Mouse (Mus musculus) intestine, embryonic 15.5 days (tissue): ENCODE data around the gene Elf2. TPM values are rescaled to one million over a fixed set of nuclear protein-coding genes. Genes with fewer than 3 reads are reported as not detected.

ENCODE experiments used
- ATAC-seq: fragments of 200-750 bp; cut with Nextera tagmentation; 2 replicates; pipeline ENCODE4 v1.8.0; 2017; ENCODE audit warnings: moderate TSS enrichment, moderate library complexity
- H3K27ac ChIP-seq: fragments of 300-500 bp; sonication (generic); 2 replicates; pipeline ENCODE4 v1.5.1; 2015; ENCODE audit warnings: mild to moderate bottlenecking, inconsistent platforms
- H3K27me3 ChIP-seq: fragments of 300-500 bp; sonication (generic); replicated peaks from 2 replicates; pipeline ENCODE4 v1.6.1; 2015; ENCODE audit warnings: inconsistent platforms
- H3K36me3 ChIP-seq: fragments of 300-500 bp; sonication (generic); 2 replicates; pipeline ENCODE4 v1.6.1; 2015; ENCODE audit warnings: inconsistent platforms
- H3K4me1 ChIP-seq: fragments of 300-500 bp; sonication (generic); replicated peaks from 2 replicates; pipeline ENCODE4 v1.6.1; 2015; ENCODE audit warnings: inconsistent platforms
- H3K4me2 ChIP-seq: fragments of 300-500 bp; sonication (generic); replicated peaks from 2 replicates; pipeline ENCODE4 v1.6.1; 2015; ENCODE audit warnings: mild to moderate bottlenecking, inconsistent platforms
- H3K4me3 ChIP-seq: fragments of 300-500 bp; sonication (generic); replicated peaks from 2 replicates; pipeline ENCODE4 v1.5.1; 2015; ENCODE audit warnings: inconsistent platforms
- H3K9ac ChIP-seq: fragments of 300-500 bp; sonication (generic); 2 replicates; pipeline ENCODE4 v1.6.1; 2015; ENCODE audit warnings: inconsistent platforms
- H3K9me3 ChIP-seq: fragments of 300-500 bp; sonication (generic); 2 replicates; pipeline ENCODE4 v1.6.1; 2016; ENCODE audit warnings: inconsistent platforms
- WGBS: fragments of 180-500 bp; shearing (Covaris S2); methylation state at CpG from one replicate; pipeline ENCODE4 v1.1.7; 2015; 5-methylcytosine and 5-hydroxymethylcytosine counted together
- polyA plus RNA-seq: library from polyadenylated mRNA; unstranded; fragments of >200 nt; fragmentation: Nextera tagmentation; extraction: Ambion mirVana; gene quantifications from 2 replicates; pipeline ENCODE4 v1.2.1, GENCODE M21; 2015

Elf2 gene
- polyA plus RNA-seq, 1 experiment from 2014 or later, result 62.8 TPM

DNA sequence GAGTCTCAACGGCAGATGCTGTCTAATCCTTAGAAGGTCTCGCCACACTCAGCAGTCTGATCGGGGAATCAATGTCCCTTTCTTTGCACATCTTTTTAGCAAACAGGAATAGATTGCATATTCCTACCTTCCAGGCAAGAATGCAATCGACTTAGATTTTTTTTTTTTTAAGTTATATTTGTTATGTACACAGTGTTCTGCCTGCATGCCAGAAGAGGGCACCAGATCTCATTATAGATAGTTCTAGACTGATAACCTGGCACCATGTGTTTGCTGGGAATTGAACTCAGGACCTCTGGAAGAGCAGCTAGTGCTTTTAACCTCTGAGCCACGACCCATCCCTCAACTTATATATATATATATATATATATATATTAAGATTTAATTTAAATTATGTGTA, 33.1 kb upstream of the Elf2 start:
- no peaks in the 10 kb centered on the region for H3K9me3 ChIP-seq
- WGBS, result 65% methylated on average over 5 of the region's 5 CpGs
- H3K4me2 ChIP-seq, result no peak overlapping the region
- no peak overlapping the region for H3K4me3 ChIP-seq
- no peaks in the 10 kb centered on the region for H3K36me3 ChIP-seq
- H3K4me1 ChIP-seq, result peaks cover 2% of the 10 kb centered on the region; the same call in 1 of the 2 replicates
- no peak overlapping the region for H3K27ac ChIP-seq
- no peak overlapping the region for H3K9ac ChIP-seq
- no peak for ATAC-seq
- H3K27me3 ChIP-seq, result no peaks in the 10 kb centered on the region

DNA sequence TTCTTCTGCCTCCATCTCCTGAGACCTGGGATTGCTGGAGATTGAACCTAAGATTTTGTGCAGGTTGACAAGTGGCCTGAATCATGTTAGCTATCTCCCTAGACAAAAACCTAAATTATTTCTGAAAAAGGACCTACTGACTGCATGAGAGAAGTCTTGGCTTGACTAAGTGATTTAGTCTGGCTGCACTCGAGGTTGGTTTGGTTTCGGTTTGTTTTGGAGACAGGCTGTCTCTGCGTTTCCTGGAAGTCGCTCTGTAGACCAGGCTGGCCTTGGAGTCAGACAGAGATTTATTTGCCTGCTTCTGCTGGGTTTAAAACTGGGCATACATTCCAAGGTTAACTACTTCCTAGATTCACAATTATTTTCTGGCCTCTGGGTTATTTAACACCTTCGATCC, 32.4 kb upstream of the Elf2 start:
- no peak for ATAC-seq
- 45% methylated on average over 5 of the region's 5 CpGs for WGBS
- Histone ChIP-seq H3K4me1 (no peaks in the 10 kb centered on the region), H3K9me3 (no peaks in the 10 kb centered on the region), H3K4me2 (no peak overlapping the region), H3K27me3 (no peaks in the 10 kb centered on the region), H3K36me3 (no peaks in the 10 kb centered on the region), H3K9ac (no peak overlapping the region), H3K4me3 (no peak overlapping the region), H3K27ac (no peak overlapping the region)

DNA sequence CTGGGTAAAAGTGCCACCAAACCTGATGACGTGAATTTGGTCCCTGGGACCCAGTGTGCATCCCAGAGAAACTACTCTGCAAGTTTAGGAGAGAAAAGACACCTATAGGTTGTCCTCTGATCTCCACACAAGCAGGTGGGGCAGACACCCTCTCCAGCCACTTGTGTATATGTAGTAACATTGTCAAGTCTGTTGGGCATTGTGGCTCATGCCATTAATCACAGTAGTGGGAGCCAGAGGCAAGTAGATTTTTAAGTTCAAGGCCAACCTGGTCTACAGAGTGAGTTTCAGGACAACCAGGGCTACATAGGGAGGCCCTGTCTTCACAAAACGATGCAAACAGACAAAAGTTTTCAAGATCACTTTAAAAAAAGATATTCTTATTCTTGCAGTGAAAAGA, 31.4 kb upstream of the Elf2 start:
- 77% methylated on average over 2 of the region's 2 CpGs for WGBS

DNA sequence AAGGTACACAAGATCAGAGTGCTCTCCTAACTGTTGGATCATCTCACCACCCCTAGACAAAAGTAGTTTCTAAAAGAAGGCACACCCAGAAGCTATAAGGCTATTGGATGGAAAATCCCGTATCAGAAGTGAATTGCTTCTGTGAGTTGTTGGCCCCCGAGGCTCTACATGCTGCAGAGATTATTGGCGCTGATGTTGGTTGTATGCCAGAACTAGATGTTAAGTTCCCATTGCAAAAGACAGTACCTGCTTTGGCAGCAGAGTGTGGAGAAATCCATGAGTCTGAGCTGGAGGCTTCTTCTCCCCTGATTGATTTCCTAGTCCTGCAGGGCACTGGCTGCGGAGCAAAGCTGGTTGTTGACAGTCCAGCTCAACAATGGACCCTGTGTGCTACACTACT, 27.5 kb upstream of the Elf2 start:
- Histone ChIP-seq H3K9me3 (no peaks in the 10 kb centered on the region), H3K4me2 (no peak overlapping the region), H3K9ac (no peak overlapping the region), H3K27ac (no peak overlapping the region), H3K36me3 (no peaks in the 10 kb centered on the region), H3K4me3 (no peak overlapping the region), H3K4me1 (peaks cover 7% of the 10 kb centered on the region; the same call in 1 of the 2 replicates), H3K27me3 (no peaks in the 10 kb centered on the region)
- 75% methylated on average over 4 of the region's 4 CpGs for WGBS
- ATAC-seq, result no peak

More for the DNA sequence above, 31.4 kb upstream of the Elf2 start:
- no peak for ATAC-seq
- Histone ChIP-seq H3K9ac (no peak overlapping the region), H3K4me2 (no peak overlapping the region), H3K9me3 (no peaks in the 10 kb centered on the region), H3K4me1 (no peaks in the 10 kb centered on the region), H3K36me3 (no peaks in the 10 kb centered on the region), H3K4me3 (no peak overlapping the region), H3K27me3 (no peaks in the 10 kb centered on the region), H3K27ac (no peak overlapping the region)

DNA sequence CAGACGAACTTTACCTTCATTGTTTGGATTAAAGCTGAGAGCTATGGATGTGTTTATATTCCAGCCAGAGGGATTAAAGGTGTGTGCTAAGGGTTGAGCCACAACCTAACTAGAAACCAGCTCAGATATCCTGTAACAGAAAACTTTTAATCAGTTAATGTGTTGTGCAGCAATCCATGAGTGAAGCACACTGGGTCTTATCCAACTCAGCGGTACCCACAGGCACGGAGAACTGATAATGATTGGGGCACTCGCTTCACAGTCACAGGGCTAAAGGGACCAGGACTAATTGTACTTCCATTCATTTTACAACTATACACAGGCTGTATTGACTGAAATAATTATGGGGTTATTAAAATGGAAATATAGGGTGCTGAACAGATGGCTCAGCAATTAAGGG, 26.5 kb upstream of the Elf2 start:
- Histone ChIP-seq H3K4me1 (peaks cover 7% of the 10 kb centered on the region; the same call in 1 of the 2 replicates), H3K9me3 (no peaks in the 10 kb centered on the region), H3K4me3 (no peak overlapping the region), H3K27ac (no peak overlapping the region), H3K36me3 (no peaks in the 10 kb centered on the region), H3K27me3 (no peaks in the 10 kb centered on the region), H3K4me2 (no peak overlapping the region), H3K9ac (no peak overlapping the region)
- no peak for ATAC-seq
- 57% methylated on average over 4 of the region's 4 CpGs for WGBS

DNA sequence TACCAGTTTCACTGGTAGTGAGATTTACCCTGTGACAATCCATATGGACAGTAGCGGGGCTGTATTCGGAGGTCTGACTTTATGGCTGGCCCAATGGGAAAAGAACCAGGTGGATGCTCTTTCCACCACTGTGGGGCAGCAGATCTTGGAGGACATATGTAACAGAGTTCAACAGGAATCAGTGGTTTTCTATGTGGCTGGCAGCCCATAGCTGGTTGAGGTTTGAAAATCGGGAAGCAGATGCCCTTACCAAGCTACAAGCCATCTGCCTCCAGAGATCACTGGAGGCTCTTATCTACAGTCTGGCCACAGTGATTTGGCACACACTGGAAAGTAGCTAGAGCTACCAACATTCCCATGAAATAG, 25.0 kb upstream of the Elf2 start:
- no peak overlapping the region for H3K27ac ChIP-seq
- H3K9ac ChIP-seq, result peak overlapping the region; percentile 12; the same call in 1 of the 2 replicates
- H3K9me3 ChIP-seq, result no peaks in the 10 kb centered on the region
- H3K4me3 ChIP-seq, result peak overlapping the region; percentile 44; the same call in 1 of the 2 replicates
- no peaks in the 10 kb centered on the region for H3K36me3 ChIP-seq
- no peak; the same call in 1 of the 2 replicates for ATAC-seq
- H3K4me1 ChIP-seq, result peaks cover 11% of the 10 kb centered on the region; the same call in 1 of the 2 replicates
- no peaks in the 10 kb centered on the region for H3K27me3 ChIP-seq
- H3K4me2 ChIP-seq, result peak overlapping the region; percentile 78
- 14% methylated on average over 3 of the region's 3 CpGs for WGBS

DNA sequence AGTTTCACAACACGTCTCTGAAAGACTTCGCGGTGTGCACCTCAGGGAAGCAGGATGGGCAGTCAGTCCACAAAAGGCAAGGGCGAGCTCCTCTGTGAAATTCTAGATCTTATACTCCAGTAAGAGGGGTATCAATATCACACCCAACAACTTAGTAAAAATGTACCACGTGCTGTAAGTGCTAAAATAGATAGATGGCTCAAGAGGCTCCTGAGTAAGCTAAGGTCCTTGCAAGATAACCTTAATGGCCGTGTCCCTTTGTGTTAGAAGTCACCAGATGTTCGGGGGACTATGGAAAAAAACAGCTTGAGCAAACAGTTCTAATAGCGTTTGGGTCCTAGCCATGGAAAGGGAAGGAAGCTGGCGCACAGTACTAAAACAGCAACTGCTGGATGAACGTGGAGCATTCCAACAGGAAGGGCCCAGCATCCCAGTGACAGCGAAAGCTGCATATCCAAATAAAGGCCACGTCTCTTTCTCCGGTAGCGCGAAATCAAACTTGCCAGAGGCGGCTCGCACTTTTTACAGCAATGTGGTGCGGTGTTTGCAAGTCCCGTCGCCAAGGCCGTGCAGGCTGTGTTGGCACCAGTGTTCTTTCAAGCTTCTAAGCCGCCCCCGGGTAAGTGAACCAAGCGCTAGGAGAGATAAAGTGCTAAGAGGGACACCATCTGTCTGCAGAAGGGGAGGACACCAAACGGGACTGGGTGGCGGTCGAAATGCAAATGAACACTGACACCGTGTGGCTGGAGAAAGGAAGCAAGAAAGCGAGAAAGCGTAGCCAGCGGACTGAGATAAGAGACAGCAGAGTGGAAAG, 24.4 kb upstream of the Elf2 start:
- peak overlapping the region; percentile 46 for H3K9ac ChIP-seq
- WGBS, result 8% methylated on average over 31 of the region's 31 CpGs
- H3K36me3 ChIP-seq, result no peaks in the 10 kb centered on the region
- H3K4me3 ChIP-seq, result peak overlapping the region; percentile 44
- H3K4me1 ChIP-seq, result peaks cover 11% of the 10 kb centered on the region; the same call in 1 of the 2 replicates
- peak overlapping the region; percentile 78 for H3K4me2 ChIP-seq
- H3K9me3 ChIP-seq, result no peaks in the 10 kb centered on the region
- H3K27me3 ChIP-seq, result no peaks in the 10 kb centered on the region
- H3K27ac ChIP-seq, result peak overlapping the region; percentile 2; the same call in 1 of the 2 replicates
- peak; percentile 88 for ATAC-seq

DNA sequence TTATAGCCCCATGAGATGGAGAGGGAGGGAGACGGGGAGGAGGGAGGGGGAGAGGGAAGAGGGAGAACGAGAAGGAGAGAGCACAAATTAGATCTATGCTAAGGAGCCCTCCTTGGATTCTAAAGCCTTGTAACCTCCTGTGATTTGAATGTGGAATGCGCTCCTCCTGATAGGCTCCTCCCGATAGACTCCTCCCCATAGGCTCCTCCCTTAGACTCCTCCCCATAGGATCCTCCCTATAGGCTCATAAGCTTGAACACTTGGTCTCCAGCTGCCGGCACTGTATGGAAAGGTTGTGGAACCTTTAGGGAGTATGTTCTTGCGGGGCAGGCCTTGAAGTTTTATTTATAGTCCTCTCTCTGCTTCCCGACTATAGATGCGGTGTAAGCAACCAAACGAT, 20.6 kb upstream of the Elf2 start:
- 30% methylated on average over 9 of the region's 9 CpGs for WGBS

DNA sequence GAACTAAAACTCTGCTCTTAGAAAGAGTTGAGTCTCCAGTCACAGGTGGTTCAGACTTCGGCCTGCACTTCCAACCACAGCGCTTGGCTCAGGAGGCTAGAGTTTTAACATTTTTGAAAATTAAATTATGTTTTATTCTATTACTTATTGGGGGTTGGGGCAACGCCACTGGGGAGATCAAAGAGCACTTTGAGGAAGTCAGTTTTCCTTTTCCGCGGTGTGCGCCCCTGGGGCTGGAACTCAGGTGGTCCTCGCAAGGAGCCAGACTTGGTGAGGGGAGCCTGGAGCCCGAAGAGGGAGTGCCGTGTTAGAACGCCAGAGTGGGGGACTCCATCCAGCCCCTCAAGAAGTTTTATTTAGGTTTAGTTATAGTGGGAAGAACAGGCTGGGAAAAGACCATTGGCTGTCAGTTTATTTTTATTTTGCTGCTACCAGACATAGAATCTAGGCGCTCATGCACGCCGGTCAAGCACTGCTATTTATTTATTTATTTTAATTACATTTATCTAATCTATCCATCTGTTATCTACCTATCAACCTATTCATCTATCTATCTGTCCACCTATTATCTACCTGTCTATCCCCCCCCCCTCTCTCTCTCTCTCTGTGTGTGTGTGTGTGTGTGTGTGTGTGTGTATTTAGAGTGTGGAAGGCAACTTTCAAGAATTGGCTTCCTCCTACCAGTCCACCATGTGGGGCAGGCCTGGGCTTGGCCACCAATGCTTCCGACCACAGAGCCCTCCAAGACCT, 19.3 kb upstream of the Elf2 start:
- H3K27me3 ChIP-seq, result no peaks in the 10 kb centered on the region
- peak overlapping the region; percentile 66 for H3K4me3 ChIP-seq
- no peak overlapping the region for H3K9ac ChIP-seq
- H3K36me3 ChIP-seq, result no peaks in the 10 kb centered on the region
- no peaks in the 10 kb centered on the region for H3K9me3 ChIP-seq
- no peak overlapping the region for H3K27ac ChIP-seq
- peak overlapping the region; percentile 91 for H3K4me2 ChIP-seq
- 40% methylated on average over 14 of the region's 14 CpGs for WGBS
- peak; percentile 4; the same call in 1 of the 2 replicates for ATAC-seq
- H3K4me1 ChIP-seq, result 0 out of 2 replicates have a peak, but pooled peaks cover 12% of the 10 kb centered on the region

More for the DNA sequence above, 20.6 kb upstream of the Elf2 start:
- no peaks in the 10 kb centered on the region for H3K36me3 ChIP-seq
- H3K9ac ChIP-seq, result no peak overlapping the region
- ATAC-seq, result no peak
- H3K27ac ChIP-seq, result no peak overlapping the region
- peak overlapping the region; percentile 14 for H3K4me2 ChIP-seq
- no peaks in the 10 kb centered on the region for H3K27me3 ChIP-seq
- H3K4me1 ChIP-seq, result peaks cover 17% of the 10 kb centered on the region; the same call in 1 of the 2 replicates
- no peaks in the 10 kb centered on the region for H3K9me3 ChIP-seq
- H3K4me3 ChIP-seq, result no peak overlapping the region

DNA sequence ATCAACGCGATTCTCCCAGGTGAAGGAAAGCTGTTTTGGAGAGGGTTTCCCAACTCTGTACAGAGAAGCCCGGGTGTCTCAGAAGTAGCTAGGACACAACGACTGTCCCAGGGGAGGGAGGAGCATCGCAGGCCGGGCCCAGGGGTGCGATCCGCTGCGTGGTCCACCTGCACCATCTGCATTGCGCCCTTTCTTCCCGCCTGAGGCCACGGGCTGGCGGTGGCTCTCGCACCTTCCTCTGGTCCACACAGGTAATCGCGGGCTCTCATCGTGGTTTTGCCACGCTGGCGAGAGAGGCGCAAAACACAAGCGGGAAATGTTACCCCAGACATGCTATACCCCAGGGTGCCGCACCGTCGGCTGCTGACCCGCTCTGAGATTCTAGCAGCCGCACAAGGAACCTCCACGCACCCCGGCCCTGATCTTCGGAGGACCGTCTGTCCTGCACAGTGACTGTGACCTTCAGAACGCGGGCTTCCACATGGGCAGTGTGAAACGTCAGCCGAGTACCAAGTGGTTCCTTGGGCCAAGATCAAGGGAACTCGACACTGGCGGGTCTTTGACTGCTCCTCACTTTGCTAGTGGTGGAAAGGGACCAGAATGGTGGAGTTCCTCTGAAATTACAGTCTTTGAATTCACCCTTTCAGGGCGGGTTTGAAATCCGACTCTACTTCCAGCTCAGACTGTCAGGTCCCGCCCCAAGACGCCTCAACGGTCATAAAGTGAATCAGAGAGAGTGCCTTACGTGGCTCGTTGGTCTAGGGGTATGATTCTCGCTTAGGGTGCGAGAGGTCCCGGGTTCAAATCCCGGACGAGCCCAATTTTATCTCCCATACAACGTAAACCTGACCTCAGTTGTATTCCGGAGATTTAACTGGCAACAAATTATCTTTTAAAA, 18.4 kb upstream of the Elf2 start:
- peak overlapping the region; percentile 66 for H3K4me3 ChIP-seq
- peak overlapping the region; percentile 82 for H3K27ac ChIP-seq
- peak overlapping the region; percentile 91 for H3K4me2 ChIP-seq
- ATAC-seq, result peak; percentile 87
- no peaks in the 10 kb centered on the region for H3K27me3 ChIP-seq
- H3K36me3 ChIP-seq, result no peaks in the 10 kb centered on the region
- peak overlapping the region; percentile 67 for H3K9ac ChIP-seq
- no peaks in the 10 kb centered on the region for H3K9me3 ChIP-seq
- WGBS, result under 1% methylated on average over 50 of the region's 50 CpGs
- 0 out of 2 replicates have a peak, but pooled peaks cover 10% of the 10 kb centered on the region for H3K4me1 ChIP-seq

DNA sequence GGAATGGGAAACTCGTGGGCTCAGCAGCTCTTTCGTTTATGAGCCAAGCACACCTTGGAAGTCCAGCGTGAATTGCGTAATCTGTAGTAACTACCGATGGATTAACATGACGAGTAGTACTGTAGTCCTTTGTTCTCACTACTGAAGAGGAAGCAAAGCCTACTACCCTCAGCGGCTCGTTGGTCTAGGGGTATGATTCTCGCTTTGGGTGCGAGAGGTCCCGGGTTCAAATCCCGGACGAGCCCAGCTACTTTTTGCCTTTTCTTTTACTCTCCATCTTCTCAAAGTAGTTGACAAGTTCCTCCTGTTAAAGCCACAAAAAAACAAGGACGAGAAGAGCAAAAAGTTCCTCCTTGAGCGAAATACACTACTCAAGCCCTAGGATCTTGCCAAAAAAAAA, 17.7 kb upstream of the Elf2 start:
- no peaks in the 10 kb centered on the region for H3K9me3 ChIP-seq
- no peaks in the 10 kb centered on the region for H3K27me3 ChIP-seq
- H3K4me2 ChIP-seq, result peak overlapping the region; percentile 91
- 0 out of 2 replicates have a peak, but pooled peaks cover 10% of the 10 kb centered on the region for H3K4me1 ChIP-seq
- H3K4me3 ChIP-seq, result peak overlapping the region; percentile 66
- under 1% methylated on average over 15 of the region's 15 CpGs for WGBS
- H3K36me3 ChIP-seq, result no peaks in the 10 kb centered on the region
- peak; percentile 78 for ATAC-seq
- H3K27ac ChIP-seq, result no peak overlapping the region
- H3K9ac ChIP-seq, result peak overlapping the region; percentile 67
